In genomic region chr13:28663950-28664681, GRCm38 (mm10) we compare ENCODE assay signal across 8 mouse cellular contexts.
DNase-seq lines count a peak whose midpoint lies in the region; ATAC-seq and TF ChIP-seq lines count a peak whose summit lies in the region.

No protein-coding gene starts in this region.

- no peak overlapping the region for H3K9ac ChIP-seq in embryonic facial prominence, embryonic 15.5 days

- ATAC-seq in embryonic facial prominence, embryonic 15.5 days (ENCODE audit: insufficient number of reproducible peaks, low FRiP score, low TSS enrichment, low read depth): peak; percentile 64; the same call in 1 of the 2 replicates

- peak overlapping the region; percentile 49 for H3K27ac ChIP-seq in embryonic facial prominence, embryonic 15.5 days (replicated peaks)
- H3K27ac ChIP-seq in left cerebral cortex, adult 2 months: no peak overlapping the region

- no peaks in the 10 kb centered on the region for H3K27me3 ChIP-seq in embryonic facial prominence, embryonic 15.5 days

- H3K4me3 ChIP-seq in embryonic facial prominence, embryonic 15.5 days (replicated peaks): no peak overlapping the region
- H3K4me3 ChIP-seq in left cerebral cortex, adult 2 months: no peak overlapping the region

- 27% methylated on average over 7 of the region's 7 CpGs for WGBS in embryonic facial prominence, embryonic 15.5 days

- no peaks in the 10 kb centered on the region for H3K36me3 ChIP-seq in embryonic facial prominence, embryonic 15.5 days

- no peak overlapping the region for H3K4me2 ChIP-seq in embryonic facial prominence, embryonic 15.5 days (replicated peaks)

- no peaks in the 10 kb centered on the region for H3K9me3 ChIP-seq in embryonic facial prominence, embryonic 15.5 days (replicated peaks)

- H3K4me1 ChIP-seq in embryonic facial prominence, embryonic 15.5 days: peaks cover 22% of the 10 kb centered on the region

- TF ChIP-seq CTCF in left cerebral cortex, adult 2 months (IDR thresholded peaks at IDR 0.05): no peak

- DNase-seq in left cerebral cortex, postnatal 4 days: peak; percentile 58
- no peak for DNase-seq in left cerebral cortex, adult 11 months (ENCODE audit: low spot score)
- peak; percentile 7 for DNase-seq in lung, postnatal 10 days
- DNase-seq in thymus, postnatal 10 days (ENCODE audit: low spot score in 2 of 2): peak; percentile 34
- DNase-seq in B cell, adult 2 months: no peak
- no peak for DNase-seq in left cerebral cortex, adult 2 months (ENCODE audit: extremely low spot score in 1 of 2, low spot score in 2 of 2)
- no peak for DNase-seq in adrenal gland, postnatal 4 days (ENCODE audit: low spot score in 2 of 2)

- intact Hi-C loops in left cerebral cortex, postnatal 4 days (cut with DNase I): no loop called here
- intact Hi-C loops in left cerebral cortex, adult 2 months (cut with DNase I): no loop called here

Comparison
In these comparisons a context has a peak if more than half of its experiments do, and no peak if none do; other contexts are left out.
1. DNase-seq: peak in left cerebral cortex, postnatal 4 days (single experiment), lung, postnatal 10 days (single experiment) and thymus, postnatal 10 days (2 of 2); none in left cerebral cortex, adult 11 months (single experiment), B cell, adult 2 months (0 of 2), left cerebral cortex, adult 2 months (0 of 2) and adrenal gland, postnatal 4 days (0 of 2).